Mouse (Mus musculus) activated CD4-positive, CD25-positive, alpha-beta regulatory T cell, adult 9 weeks (primary cell): Measurements from ENCODE around the gene Apobec1. TPM values are rescaled to one million over a fixed set of nuclear protein-coding genes. Genes with fewer than 3 reads are reported as not detected.

ENCODE experiments used
- polyA plus RNA-seq: library from polyadenylated mRNA; unstranded; fragments of 100-300 nt; shearing (Covaris generic); gene quantifications from one replicate; pipeline ENCODE4 v1.2.1, GENCODE M21; 2017

Apobec1 gene
- polyA plus RNA-seq: 28.2 TPM

DNA sequence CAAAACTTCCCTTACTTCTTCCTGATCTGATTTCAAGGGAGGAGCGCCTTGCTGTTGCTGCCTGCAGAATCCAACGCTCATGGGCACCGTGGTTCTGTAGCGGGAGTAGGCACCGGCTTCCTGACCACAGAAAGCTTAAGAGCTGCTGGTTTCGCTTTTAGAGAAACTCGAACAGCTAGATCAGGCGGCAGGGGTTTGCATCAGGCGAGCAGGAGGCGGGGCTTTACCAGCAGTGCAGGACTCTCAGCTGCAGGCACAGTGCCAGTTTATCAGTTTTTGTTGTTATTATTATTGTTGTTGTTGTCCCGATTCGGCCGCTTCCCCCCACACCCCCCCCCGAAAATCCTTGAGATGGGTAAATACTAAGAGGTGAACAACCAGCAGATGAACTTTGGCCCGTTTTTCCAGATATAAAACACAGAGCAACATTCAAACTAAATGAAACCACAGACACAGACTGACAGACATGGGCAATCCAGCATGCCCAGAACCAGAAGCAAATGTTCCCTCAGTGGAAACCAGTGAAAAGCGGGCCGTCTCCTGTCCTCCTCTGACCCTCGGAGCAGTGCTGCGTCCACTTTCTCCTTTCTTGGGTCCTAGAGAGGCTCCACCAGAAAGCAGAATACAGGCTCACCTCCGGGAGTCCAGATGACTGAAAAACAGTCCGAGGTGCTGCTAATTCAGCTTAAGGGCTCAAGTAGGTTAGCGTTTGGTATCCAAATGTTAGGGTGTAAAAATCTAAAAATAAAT is at the start of gene Apobec1:
Gene Apobec1 (minus strand): TSS at position 203 of the 750 bp plus-strand sequence.

GRCm38 (mm10) chr6:122626110-122626509 is 23.9 kb upstream of the Apobec1 start, which contains the start of gene Dppa3:
Gene Dppa3, plus strand, starts transcription at chr6:122626410.

GRCm38 (mm10) chr6:122609771-122610170 is 7.5 kb upstream of the Apobec1 start, which contains the start of gene Gdf3:
Gene Gdf3, minus strand, starts transcription at chr6:122610087.

GRCm38 (mm10) chr6:122553606-122554005 is 48.6 kb downstream of the Apobec1 start, which contains the start of gene Aicda:
Gene Aicda, plus strand, starts transcription at chr6:122553801.

Other genes starting within 250 kb of the Apobec1 start
- gene Rimklb, start 103.7 kb downstream of the Apobec1 start, polyA plus RNA-seq: not detected
- not detected for gene Mfap5, start 96.6 kb downstream of the Apobec1 start, polyA plus RNA-seq
- 0.94 TPM for gene Aicda, start 48.6 kb downstream of the Apobec1 start, polyA plus RNA-seq
- 0.21 TPM for gene Gdf3, start 7.6 kb upstream of the Apobec1 start, polyA plus RNA-seq
- gene Dppa3, start 24.0 kb upstream of the Apobec1 start, polyA plus RNA-seq: not detected
- not detected for gene Nanog, start 105.0 kb upstream of the Apobec1 start, polyA plus RNA-seq
- 123 TPM for gene Slc2a3, start 199.2 kb upstream of the Apobec1 start, polyA plus RNA-seq
- 7.4 TPM for gene Foxj2, start 217.5 kb upstream of the Apobec1 start, polyA plus RNA-seq